Mouse (Mus musculus) spleen, postnatal 0 days (tissue): ENCODE results near the gene Scp2d1. TPM values are rescaled to one million over a fixed set of nuclear protein-coding genes. Genes with fewer than 3 reads are reported as not detected.

Experiments
- polyA plus RNA-seq: library from polyadenylated mRNA; unstranded; fragments of >200 nt; fragmentation: Nextera tagmentation; extraction: Ambion mirVana; gene quantifications from 2 replicates; pipeline ENCODE4 v1.2.1, GENCODE M21; 2015

Gene Scp2d1
- polyA plus RNA-seq, result not detected in 2 replicates

GRCm38 (mm10) chr2:144823356-144823755 lies at the start of gene Scp2d1:
TSS of gene Scp2d1 (plus strand) at chr2:144823656.

Other genes with a start within 250 kb of the Scp2d1 start
- 35.4 and 39.8 TPM in 2 replicates for gene Smim26, start 229.6 kb upstream of the Scp2d1 start, polyA plus RNA-seq
- 34.3 and 38.6 TPM in 2 replicates for gene Dtd1, start 223.8 kb upstream of the Scp2d1 start, polyA plus RNA-seq